Mouse (Mus musculus) ES-E14 (cell line): Measurements from ENCODE around the gene Mex3a.

Experiments
- HCFC1 ChIP-seq: IDR thresholded peaks from 2 replicates; pipeline ENCODE4 v1.6.1; 2012; ENCODE audit warnings: low read length, inconsistent platforms, borderline replicate concordance; ENCODE audit not compliant: insufficient read depth
- MAFK ChIP-seq: IDR thresholded peaks from 2 replicates; pipeline ENCODE4 v1.6.1; 2014; ENCODE audit warnings: mild to moderate bottlenecking, low read depth, low read length, inconsistent platforms; ENCODE audit not compliant: insufficient read depth
- ZC3H11A ChIP-seq: IDR thresholded peaks from 2 replicates; pipeline ENCODE4 v1.6.1; 2012; ENCODE audit warnings: low read depth, mild to moderate bottlenecking, inconsistent platforms, low read length, borderline replicate concordance
- ZNF384 ChIP-seq: IDR thresholded peaks from 2 replicates; pipeline ENCODE4 v1.6.1; 2012; ENCODE audit warnings: low read depth, low read length, inconsistent platforms

DNA sequence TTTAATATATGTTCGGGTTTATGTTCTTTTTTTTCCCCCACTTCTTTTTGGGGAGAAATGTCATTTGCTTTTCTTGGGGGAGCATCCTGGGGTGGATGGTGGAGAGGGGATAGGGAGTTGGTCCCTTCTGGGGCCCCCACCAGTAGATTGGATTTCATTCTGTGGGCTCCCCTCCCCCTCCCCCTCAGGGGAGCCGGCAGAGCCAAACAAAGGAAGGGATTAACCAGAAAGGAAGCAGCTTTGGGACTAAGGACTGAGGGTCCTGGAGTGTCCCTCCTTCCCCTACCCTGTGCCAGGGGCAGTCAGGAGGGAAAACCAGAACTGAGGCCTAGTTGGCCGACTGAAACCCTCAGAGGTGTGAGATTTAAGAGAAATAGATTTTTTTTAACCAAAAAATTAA is 7.2 kb downstream of the Mex3a start:
- TF ChIP-seq HCFC1 (no peak), ZC3H11A (no peak), MAFK (no peak), ZNF384 (no peak)
